In the genomic region with DNA sequence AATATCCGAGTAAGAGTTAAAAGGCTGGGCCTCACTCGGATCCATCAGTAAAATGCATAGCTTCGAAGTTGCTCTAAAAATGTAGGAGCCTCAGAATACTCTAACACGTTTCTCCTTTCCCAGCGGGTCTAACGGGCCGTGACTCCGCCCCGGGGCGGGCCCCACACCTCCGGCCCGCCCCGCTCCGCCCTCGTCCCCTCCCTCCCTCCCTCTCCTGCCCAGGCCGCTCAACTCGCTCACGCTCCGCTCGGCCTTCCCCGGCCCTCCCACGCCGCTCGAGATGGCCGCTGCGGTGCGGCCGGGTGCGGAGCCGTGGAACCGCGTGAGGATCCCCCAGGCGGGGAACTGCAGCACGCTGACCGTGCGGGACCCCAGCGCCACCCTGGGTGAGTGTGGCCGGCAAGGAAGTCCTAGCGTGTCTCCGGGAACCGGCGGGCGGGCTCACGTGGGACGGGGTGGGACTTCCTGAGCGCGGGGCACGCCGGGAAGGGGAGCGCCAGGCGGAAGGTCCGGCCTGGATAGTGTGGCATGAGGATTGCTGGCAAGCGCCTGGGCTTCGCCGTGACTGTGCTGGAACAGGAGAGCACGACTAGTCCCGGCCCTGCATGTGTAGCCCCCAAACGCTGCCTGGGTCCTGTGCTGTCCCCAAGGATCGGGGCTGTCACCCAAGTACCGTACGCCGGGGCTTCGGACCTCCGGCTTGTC, we compare ENCODE assay signal across 8 mouse cellular contexts. TPM values are rescaled to one million over a fixed set of nuclear protein-coding genes. Genes with fewer than 3 reads are reported as not detected.
DNase-seq lines count a peak whose midpoint lies in the region; ATAC-seq and TF ChIP-seq lines count a peak whose summit lies in the region.

A gene (plus strand): TSS at position 219 of the 705 bp plus-strand sequence.

- no peaks in the 10 kb centered on the region for H3K27me3 ChIP-seq in G1E (ENCODE audit: insufficient read depth, low read length)
- no peaks in the 10 kb centered on the region for H3K27me3 ChIP-seq in forebrain, postnatal 0 days (ENCODE audit: insufficient read depth, low read length)
- H3K27me3 ChIP-seq in lung, embryonic 16.5 days (ENCODE audit: control insufficient read depth, insufficient read depth, low read depth, low read length): no peaks in the 10 kb centered on the region

- under 1% methylated on average over 64 of the region's 64 CpGs for WGBS in forebrain, postnatal 0 days
- 0% methylated on average over 58 of the region's 64 CpGs for WGBS in lung, embryonic 16.5 days

- DNase-seq in G1E (ENCODE audit: low spot score): peak; percentile 89
- peak; percentile 95 to 96 for DNase-seq in cerebellum, adult 18-20 months
- DNase-seq in forebrain, postnatal 0 days: peak; percentile 93
- DNase-seq in heart, postnatal 4 days: peak; percentile 94
- peak; percentile 93 for DNase-seq in layer of hippocampus, adult 9-10 months (ENCODE audit: low spot score)
- DNase-seq in ovary, postnatal 10 days (ENCODE audit: low spot score): peak; percentile 96
- peak; percentile 80 to 81 for DNase-seq in thymus, postnatal 10 days (ENCODE audit: low spot score in 2 of 2)

- H3K36me3 ChIP-seq in G1E (replicated peaks): peaks cover 46% of the 10 kb centered on the region
- H3K36me3 ChIP-seq in forebrain, postnatal 0 days (ENCODE audit: insufficient read depth): peaks cover 8% of the 10 kb centered on the region; the same call in 1 of the 2 replicates
- no peaks in the 10 kb centered on the region for H3K36me3 ChIP-seq in lung, embryonic 16.5 days (ENCODE audit: control insufficient read depth, insufficient read depth, low read length)

- ATAC-seq in G1E (ENCODE audit: extremely low read depth, insufficient number of reproducible peaks, low FRiP score, poor library complexity, severe bottlenecking): peak; percentile 72
- peak; percentile 97 for ATAC-seq in forebrain, postnatal 0 days
- peak; percentile 97 for ATAC-seq in lung, embryonic 16.5 days (ENCODE audit: low read depth)

- H3K4me2 ChIP-seq in forebrain, postnatal 0 days (ENCODE audit: low read depth): peak within 1 kb of the TSS; percentile 67
- peak within 1 kb of the TSS; percentile 92 for H3K4me2 ChIP-seq in lung, embryonic 16.5 days (ENCODE audit: low read depth, low read length)

- peak within 1 kb of the TSS; percentile 78 for H3K4me3 ChIP-seq in G1E (ENCODE audit: low read depth, low read length)
- peak within 1 kb of the TSS; percentile 87 for H3K4me3 ChIP-seq in forebrain, postnatal 0 days (ENCODE audit: low read depth, low read length)
- H3K4me3 ChIP-seq in lung, embryonic 16.5 days (ENCODE audit: low read length): peak within 1 kb of the TSS; percentile 95

- peaks cover 49% of the 10 kb centered on the region for H3K4me1 ChIP-seq in G1E (ENCODE audit: insufficient read depth, low read depth, low read length)
- H3K4me1 ChIP-seq in forebrain, postnatal 0 days (ENCODE audit: insufficient read depth): peaks cover 6% of the 10 kb centered on the region; the same call in 1 of the 2 replicates
- H3K4me1 ChIP-seq in lung, embryonic 16.5 days (replicated peaks; ENCODE audit: control insufficient read depth, insufficient read depth, low read length): peaks cover 26% of the 10 kb centered on the region

- peak within 1 kb of the TSS; percentile 78 for H3K9ac ChIP-seq in forebrain, postnatal 0 days
- peak within 1 kb of the TSS; percentile 96 for H3K9ac ChIP-seq in lung, embryonic 16.5 days (ENCODE audit: low read length)

- H3K27ac ChIP-seq in forebrain, postnatal 0 days (ENCODE audit: low read depth, low read length): peak within 1 kb of the TSS; percentile 90
- peak within 1 kb of the TSS; percentile 94 for H3K27ac ChIP-seq in lung, embryonic 16.5 days (ENCODE audit: low read length)

- no peaks in the 10 kb centered on the region for H3K9me3 ChIP-seq in G1E (replicated peaks)
- no peaks in the 10 kb centered on the region for H3K9me3 ChIP-seq in forebrain, postnatal 0 days (ENCODE audit: low read length)
- no peaks in the 10 kb centered on the region for H3K9me3 ChIP-seq in lung, embryonic 16.5 days (ENCODE audit: control insufficient read depth, low read length)

- no peak for TF ChIP-seq CTCF in G1E (IDR thresholded peaks at IDR 0.05; ENCODE audit: low read depth, low read length)
- peak; percentile 18 for TF ChIP-seq CTCF in forebrain, postnatal 0 days (IDR thresholded peaks at IDR 0.05; ENCODE audit: low read depth)

RNA-seq across cellular contexts. Expression of the gene that starts here (rescaled TPM):
- total RNA-seq in G1E (2014; fragmentation: Nextera tagmentation): 17.3 and 19.8 TPM in 2 replicates
- 22.5 and 27.7 TPM in 2 replicates for total RNA-seq in G1E (2017)
- polyA plus RNA-seq in G1E (2012): 4.8 and 5.4 TPM in 2 replicates
- total RNA-seq in forebrain, postnatal 0 days (2014; rRNA removed): 4.0 and 5.4 TPM in 2 replicates
- polyA plus RNA-seq in forebrain, postnatal 0 days (2015; fragmentation: Nextera tagmentation; extraction: Ambion mirVana): 1.7 and 2.2 TPM in 2 replicates
- total RNA-seq in heart, postnatal 4 days (2021): 1 to 10 TPM; 6.9 to 7.0 TPM
- polyA plus RNA-seq in lung, embryonic 16.5 days (2015; fragmentation: Nextera tagmentation; extraction: Ambion mirVana): 8.1 and 8.4 TPM in 2 replicates

Comparison
In these comparisons a context has a peak if more than half of its experiments do, and no peak if none do; other contexts are left out.
1. Peak in every context shown above with its lines: DNase-seq, ATAC-seq, H3K4me3 ChIP-seq and H3K27ac ChIP-seq.